Mouse (Mus musculus): ENCODE results near the gene Tbcel. TPM values are rescaled to one million over a fixed set of nuclear protein-coding genes. Genes with fewer than 3 reads are reported as not detected.

Tbcel gene
- polyA plus RNA-seq, 1 experiment from 2014 or later = 6.7 TPM

GRCm38 (mm10) chr9:42504559-42504958, 3.0 kb downstream of the Tbcel start:
- H3K4me3 ChIP-seq (ENCODE audit: low read depth, low read length) = no peak overlapping the region
- H3K27ac ChIP-seq (replicated peaks; ENCODE audit: low read depth, low read length) = no peak overlapping the region
- H3K27me3 ChIP-seq (replicated peaks; ENCODE audit: control insufficient read depth, insufficient read depth, low read length) = no peaks in the 10 kb centered on the region
- DNase-seq (ENCODE audit: low spot score) = peak; percentile 26
- peak; percentile 44; the same call in 1 of the 2 replicates for ATAC-seq (ENCODE audit: low read depth)
- H3K4me1 ChIP-seq (ENCODE audit: control insufficient read depth, insufficient read depth, low read length) = peaks cover 7% of the 10 kb centered on the region; the same call in 1 of the 2 replicates
- H3K4me2 ChIP-seq (ENCODE audit: low read depth, low read length) = no peak overlapping the region
- 53% methylated on average over 11 of the region's 11 CpGs for WGBS
- no peak overlapping the region for H3K9ac ChIP-seq (ENCODE audit: low read depth, low read length)
- H3K36me3 ChIP-seq (ENCODE audit: control insufficient read depth, insufficient read depth, low read length) = no peaks in the 10 kb centered on the region
- no peaks in the 10 kb centered on the region for H3K9me3 ChIP-seq (ENCODE audit: control insufficient read depth, low read length)

DNA sequence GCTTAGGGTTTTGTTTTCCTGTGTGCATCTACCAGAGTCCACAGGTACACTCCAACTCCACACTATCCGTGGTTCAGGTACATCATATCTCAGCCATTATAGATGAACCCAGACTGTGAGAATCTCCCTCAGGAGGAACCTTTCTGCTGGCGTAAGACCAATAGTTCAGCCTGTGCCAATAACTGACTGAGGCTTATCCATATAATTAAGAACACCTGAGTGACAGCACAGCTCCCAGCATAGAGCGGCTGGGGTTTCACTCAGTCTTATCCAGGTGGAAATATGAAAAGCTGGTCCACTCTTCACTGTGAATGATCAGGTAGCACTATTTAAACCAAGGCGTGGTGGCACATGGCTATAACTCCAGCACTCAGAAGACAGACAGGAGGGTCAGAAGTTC, 3.9 kb downstream of the Tbcel start:
- peaks cover 7% of the 10 kb centered on the region; the same call in 1 of the 2 replicates for H3K4me1 ChIP-seq (ENCODE audit: control insufficient read depth, insufficient read depth, low read length)
- H3K4me3 ChIP-seq (ENCODE audit: low read depth, low read length) = no peak overlapping the region
- 0 out of 2 replicates have a peak overlapping the region, but pooled peaks have one; percentile 8 for H3K27ac ChIP-seq (replicated peaks; ENCODE audit: low read depth, low read length)
- no peaks in the 10 kb centered on the region for H3K9me3 ChIP-seq (ENCODE audit: control insufficient read depth, low read length)
- WGBS = 52% methylated on average over 4 of the region's 4 CpGs
- H3K4me2 ChIP-seq (ENCODE audit: low read depth, low read length) = no peak overlapping the region
- no peaks in the 10 kb centered on the region; the same call in 1 of the 2 replicates for H3K27me3 ChIP-seq (replicated peaks; ENCODE audit: control insufficient read depth, insufficient read depth, low read length)
- ATAC-seq (ENCODE audit: low read depth) = peak; percentile 82
- no peaks in the 10 kb centered on the region for H3K36me3 ChIP-seq (ENCODE audit: control insufficient read depth, insufficient read depth, low read length)
- no peak overlapping the region for H3K9ac ChIP-seq (ENCODE audit: low read depth, low read length)
- DNase-seq (ENCODE audit: low spot score) = peak; percentile 45

DNA sequence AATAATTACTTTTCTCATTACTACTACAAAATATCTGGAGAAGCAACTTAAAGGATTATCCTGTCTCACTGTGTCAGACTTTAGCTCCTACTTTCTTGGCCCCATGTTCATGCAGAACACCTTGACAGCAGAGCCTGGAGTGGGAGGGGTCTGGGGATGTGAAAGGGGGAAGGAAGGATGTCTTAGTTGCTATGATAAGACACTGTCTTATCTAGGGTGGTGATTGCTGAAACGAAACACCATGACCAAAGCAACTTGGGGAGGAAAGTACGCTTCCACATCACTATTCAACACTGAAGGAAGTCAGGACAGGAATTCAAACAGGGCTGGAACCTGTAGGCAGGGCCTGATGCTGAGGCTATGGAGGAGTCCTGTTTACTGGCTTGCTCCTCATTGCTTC, 11.3 kb downstream of the Tbcel start:
- no peaks in the 10 kb centered on the region; the same call in 1 of the 2 replicates for H3K27me3 ChIP-seq (replicated peaks; ENCODE audit: control insufficient read depth, insufficient read depth, low read length)
- ATAC-seq (ENCODE audit: low read depth) = no peak
- no peaks in the 10 kb centered on the region for H3K4me1 ChIP-seq (ENCODE audit: control insufficient read depth, insufficient read depth, low read length)
- peaks cover 9% of the 10 kb centered on the region for H3K9me3 ChIP-seq (ENCODE audit: control insufficient read depth, low read length)
- no peak for DNase-seq (ENCODE audit: low spot score)
- no peak overlapping the region for H3K27ac ChIP-seq (replicated peaks; ENCODE audit: low read depth, low read length)
- no peak overlapping the region for H3K4me3 ChIP-seq (ENCODE audit: low read depth, low read length)
- no peaks in the 10 kb centered on the region for H3K36me3 ChIP-seq (ENCODE audit: control insufficient read depth, insufficient read depth, low read length)
- H3K9ac ChIP-seq (ENCODE audit: low read depth, low read length) = no peak overlapping the region
- no peak overlapping the region for H3K4me2 ChIP-seq (ENCODE audit: low read depth, low read length)
- 97% methylated on average over 2 of the region's 2 CpGs for WGBS

DNA sequence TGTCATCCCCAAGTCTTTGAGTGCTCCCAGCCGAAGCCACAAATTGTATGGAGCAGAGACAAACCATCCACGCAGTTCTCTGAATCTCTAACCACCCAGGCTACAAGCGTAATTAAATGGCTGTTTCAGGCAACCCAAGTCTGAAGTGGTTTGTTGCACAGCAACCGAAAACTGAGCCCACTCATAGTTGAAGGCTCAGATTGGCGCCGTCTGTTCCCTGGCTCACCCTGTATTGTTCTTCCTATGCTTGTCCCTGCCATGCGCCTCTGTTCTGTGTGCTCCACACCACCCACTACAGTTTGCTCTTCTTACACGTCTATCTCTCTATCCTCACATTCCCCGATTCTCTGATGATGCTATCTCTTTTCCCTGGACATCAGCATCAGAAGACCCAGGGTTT, 15.8 kb downstream of the Tbcel start:
- Histone ChIP-seq H3K4me2 (ENCODE audit: low read depth, low read length) (no peak overlapping the region), H3K9ac (ENCODE audit: low read depth, low read length) (no peak overlapping the region), H3K36me3 (ENCODE audit: control insufficient read depth, insufficient read depth, low read length) (no peaks in the 10 kb centered on the region), H3K27me3 (replicated peaks; ENCODE audit: control insufficient read depth, insufficient read depth, low read length) (no peaks in the 10 kb centered on the region), H3K27ac (replicated peaks; ENCODE audit: low read depth, low read length) (no peak overlapping the region), H3K4me1 (ENCODE audit: control insufficient read depth, insufficient read depth, low read length) (no peaks in the 10 kb centered on the region), H3K4me3 (ENCODE audit: low read depth, low read length) (no peak overlapping the region), H3K9me3 (ENCODE audit: control insufficient read depth, low read length) (peaks cover 4% of the 10 kb centered on the region)
- peak; percentile 33; the same call in 1 of the 2 replicates for ATAC-seq (ENCODE audit: low read depth)
- WGBS = 83% methylated on average over 9 of the region's 9 CpGs
- peak; percentile 32 for DNase-seq (ENCODE audit: low spot score)

DNA sequence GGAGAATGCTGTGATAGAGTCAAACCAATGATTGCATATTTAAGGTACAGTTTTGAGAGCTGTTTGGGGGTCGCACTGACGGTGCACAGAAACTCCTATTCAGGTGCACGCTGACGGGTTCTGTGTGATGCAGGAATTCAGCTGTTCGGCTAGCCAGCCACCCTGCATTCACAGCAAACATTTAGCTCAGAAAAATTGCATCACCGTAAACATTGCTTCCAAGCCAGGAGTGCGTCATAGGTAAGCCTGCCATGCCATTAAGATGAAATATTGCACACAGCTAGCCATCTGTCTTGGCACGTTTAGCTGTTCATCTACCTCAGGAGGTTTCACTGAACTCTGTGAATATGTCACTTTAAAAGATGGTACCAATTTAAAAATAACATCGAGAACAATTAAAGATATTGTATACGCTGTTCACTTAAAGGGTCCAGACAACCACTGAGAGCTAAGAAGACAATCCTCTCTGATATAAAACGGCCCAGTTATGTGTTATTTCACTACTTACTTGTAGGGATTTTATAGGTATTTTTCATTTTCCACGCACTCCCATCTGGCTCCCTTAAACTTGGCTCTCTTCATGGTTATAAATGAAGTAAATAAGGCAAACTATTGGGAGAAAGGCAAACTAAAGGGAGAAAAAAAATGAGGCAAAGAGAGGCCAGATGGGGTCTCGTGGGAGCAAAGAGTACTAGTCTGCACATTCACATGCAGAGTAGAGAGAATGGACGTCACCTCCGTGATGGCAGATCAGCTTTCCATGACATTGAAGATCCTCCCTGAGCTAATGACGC, 16.8 kb downstream of the Tbcel start:
- Histone ChIP-seq H3K9me3 (ENCODE audit: control insufficient read depth, low read length) (no peaks in the 10 kb centered on the region), H3K27me3 (replicated peaks; ENCODE audit: control insufficient read depth, insufficient read depth, low read length) (no peaks in the 10 kb centered on the region), H3K36me3 (ENCODE audit: control insufficient read depth, insufficient read depth, low read length) (no peaks in the 10 kb centered on the region), H3K4me1 (ENCODE audit: control insufficient read depth, insufficient read depth, low read length) (no peaks in the 10 kb centered on the region), H3K9ac (ENCODE audit: low read depth, low read length) (no peak overlapping the region), H3K4me3 (ENCODE audit: low read depth, low read length) (no peak overlapping the region), H3K4me2 (ENCODE audit: low read depth, low read length) (no peak overlapping the region), H3K27ac (replicated peaks; ENCODE audit: low read depth, low read length) (no peak overlapping the region)
- ATAC-seq (ENCODE audit: low read depth) (no peak), DNase-seq (ENCODE audit: low spot score) (peak; percentile 10)
- WGBS = 76% methylated on average over 16 of the region's 16 CpGs

GRCm38 (mm10) chr9:42488071-42488470, 19.5 kb downstream of the Tbcel start:
- Histone ChIP-seq H3K4me2 (ENCODE audit: low read depth, low read length) (no peak overlapping the region), H3K27me3 (replicated peaks; ENCODE audit: control insufficient read depth, insufficient read depth, low read length) (no peaks in the 10 kb centered on the region), H3K36me3 (ENCODE audit: control insufficient read depth, insufficient read depth, low read length) (no peaks in the 10 kb centered on the region), H3K9me3 (ENCODE audit: control insufficient read depth, low read length) (no peaks in the 10 kb centered on the region), H3K27ac (replicated peaks; ENCODE audit: low read depth, low read length) (no peak overlapping the region), H3K9ac (ENCODE audit: low read depth, low read length) (no peak overlapping the region), H3K4me1 (ENCODE audit: control insufficient read depth, insufficient read depth, low read length) (no peaks in the 10 kb centered on the region), H3K4me3 (ENCODE audit: low read depth, low read length) (no peak overlapping the region)
- no peak for DNase-seq (ENCODE audit: low spot score)
- WGBS = 95% methylated on average over 1 of the region's 1 CpGs
- ATAC-seq (ENCODE audit: low read depth) = no peak

- Histone ChIP-seq H3K27me3 (replicated peaks; ENCODE audit: control insufficient read depth, insufficient read depth, low read length) (no peaks in the 10 kb centered on the region), H3K4me3 (ENCODE audit: low read depth, low read length) (no peak overlapping the region), H3K9me3 (ENCODE audit: control insufficient read depth, low read length) (no peaks in the 10 kb centered on the region), H3K4me2 (ENCODE audit: low read depth, low read length) (no peak overlapping the region), H3K4me1 (ENCODE audit: control insufficient read depth, insufficient read depth, low read length) (no peaks in the 10 kb centered on the region), H3K36me3 (ENCODE audit: control insufficient read depth, insufficient read depth, low read length) (no peaks in the 10 kb centered on the region), H3K9ac (ENCODE audit: low read depth, low read length) (no peak overlapping the region), H3K27ac (replicated peaks; ENCODE audit: low read depth, low read length) (no peak overlapping the region)
- no peak for ATAC-seq (ENCODE audit: low read depth)
- 82% methylated on average over 4 of the region's 4 CpGs for WGBS
- no peak for DNase-seq (ENCODE audit: low spot score)
Measured at GRCm38 (mm10) chr9:42486913-42487312, 20.7 kb downstream of the Tbcel start.

DNA sequence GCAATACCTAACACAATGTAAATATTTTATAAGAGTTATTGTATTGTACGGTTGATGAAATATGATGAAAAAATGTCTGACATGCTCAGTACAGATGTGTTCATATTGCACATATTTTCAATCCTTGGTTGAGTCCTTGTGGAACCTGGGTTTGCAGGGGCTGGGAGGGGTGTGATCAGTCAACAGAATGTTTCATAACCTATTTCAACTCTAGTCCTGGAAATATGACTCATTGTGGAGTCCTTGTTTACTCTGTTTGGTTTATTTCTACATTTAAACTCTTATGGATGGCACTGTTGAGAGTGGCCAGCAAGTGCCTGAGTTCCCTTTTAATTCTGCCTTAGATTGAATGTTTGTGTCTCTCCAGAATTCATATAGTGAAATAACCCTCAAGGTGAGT, 22.9 kb downstream of the Tbcel start:
- no peak overlapping the region for H3K4me2 ChIP-seq (ENCODE audit: low read depth, low read length)
- H3K9ac ChIP-seq (ENCODE audit: low read depth, low read length) = no peak overlapping the region
- H3K9me3 ChIP-seq (ENCODE audit: control insufficient read depth, low read length) = no peaks in the 10 kb centered on the region
- no peaks in the 10 kb centered on the region for H3K36me3 ChIP-seq (ENCODE audit: control insufficient read depth, insufficient read depth, low read length)
- 87% methylated on average over 1 of the region's 1 CpGs for WGBS
- DNase-seq (ENCODE audit: low spot score) = no peak
- no peaks in the 10 kb centered on the region for H3K27me3 ChIP-seq (replicated peaks; ENCODE audit: control insufficient read depth, insufficient read depth, low read length)
- no peak overlapping the region for H3K27ac ChIP-seq (replicated peaks; ENCODE audit: low read depth, low read length)
- H3K4me1 ChIP-seq (ENCODE audit: control insufficient read depth, insufficient read depth, low read length) = no peaks in the 10 kb centered on the region
- no peak for ATAC-seq (ENCODE audit: low read depth)
- H3K4me3 ChIP-seq (ENCODE audit: low read depth, low read length) = no peak overlapping the region

DNA sequence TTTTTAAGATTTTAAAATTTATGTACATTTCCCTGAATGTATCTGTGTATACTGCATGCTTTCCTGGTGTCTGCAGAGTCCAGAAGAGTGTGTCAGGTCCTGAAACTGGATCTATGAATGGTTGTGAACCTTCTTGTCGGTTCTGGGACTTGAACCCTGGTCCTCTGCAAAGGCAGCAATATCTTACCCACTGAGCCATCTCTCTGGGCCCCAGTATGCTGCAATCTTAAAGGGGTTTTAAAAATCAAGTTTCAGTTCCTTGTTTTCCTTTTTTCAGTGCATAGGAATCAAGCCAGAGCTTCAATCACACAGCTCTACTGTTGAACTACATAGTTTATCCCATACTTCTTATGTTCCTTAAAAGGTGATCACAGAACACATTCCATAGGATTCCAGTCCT, 24.7 kb downstream of the Tbcel start:
- H3K36me3 ChIP-seq (ENCODE audit: control insufficient read depth, insufficient read depth, low read length) = no peaks in the 10 kb centered on the region
- no peak overlapping the region for H3K27ac ChIP-seq (replicated peaks; ENCODE audit: low read depth, low read length)
- 73% methylated on average over 1 of the region's 1 CpGs for WGBS
- H3K4me3 ChIP-seq (ENCODE audit: low read depth, low read length) = no peak overlapping the region
- DNase-seq (ENCODE audit: low spot score) (no peak), ATAC-seq (ENCODE audit: low read depth) (no peak)
- H3K9ac ChIP-seq (ENCODE audit: low read depth, low read length) = no peak overlapping the region
- H3K4me1 ChIP-seq (ENCODE audit: control insufficient read depth, insufficient read depth, low read length) = no peaks in the 10 kb centered on the region
- no peak overlapping the region for H3K4me2 ChIP-seq (ENCODE audit: low read depth, low read length)
- no peaks in the 10 kb centered on the region for H3K27me3 ChIP-seq (replicated peaks; ENCODE audit: control insufficient read depth, insufficient read depth, low read length)
- H3K9me3 ChIP-seq (ENCODE audit: control insufficient read depth, low read length) = no peaks in the 10 kb centered on the region

Data from embryonic facial prominence, embryonic 14.5 days (tissue).